Mouse (Mus musculus) liver, postnatal 0 days (tissue): ENCODE results near the gene AI837181. TPM values are rescaled to one million over a fixed set of nuclear protein-coding genes. Genes with fewer than 3 reads are reported as not detected.
A peak's percentile ranks its signal among the peaks of the same experiment; 100 is the strongest.

Experiments
- ATAC-seq: fragments of 200-750 bp; cut with Nextera tagmentation; 2 replicates; pipeline ENCODE4 v1.8.0; 2017; ENCODE audit warnings: mild to moderate bottlenecking, moderate library complexity
- DNase-seq: peaks from one replicate; pipeline ENCODE4 v3.0.0-alpha.2; 2016
- H3K27ac ChIP-seq: fragments of 300-500 bp; sonication (generic); 2 replicates; pipeline ENCODE4 v1.5.1; 2014; ENCODE audit warnings: antibody characterized with exemption, moderate library complexity, mild to moderate bottlenecking, low read depth
- H3K27me3 ChIP-seq: fragments of 300-500 bp; sonication (generic); 2 replicates; pipeline ENCODE4 v1.6.1; 2014; ENCODE audit warnings: low read length, control low read depth, mixed read lengths; ENCODE audit not compliant: insufficient read depth
- H3K36me3 ChIP-seq: fragments of 300-500 bp; sonication (generic); replicated peaks from 2 replicates; pipeline ENCODE4 v1.6.1; 2014; ENCODE audit warnings: mild to moderate bottlenecking, control low read depth, low read length, moderate library complexity, mixed read lengths; ENCODE audit not compliant: insufficient read depth
- H3K4me1 ChIP-seq: fragments of 300-500 bp; sonication (generic); 2 replicates; pipeline ENCODE4 v1.6.1; 2014; ENCODE audit warnings: antibody characterized with exemption, mild to moderate bottlenecking, control low read depth; ENCODE audit not compliant: insufficient read depth
- H3K4me2 ChIP-seq: fragments of 300-500 bp; sonication (generic); 2 replicates; pipeline ENCODE4 v1.6.1; 2014; ENCODE audit warnings: low read depth, mild to moderate bottlenecking, low read length, moderate library complexity, mixed read lengths
- H3K4me3 ChIP-seq: fragments of 300-500 bp; sonication (generic); 2 replicates; pipeline ENCODE4 v1.5.1; 2014; ENCODE audit warnings: low read depth, low read length
- H3K9ac ChIP-seq: fragments of 300-500 bp; sonication (generic); replicated peaks from 2 replicates; pipeline ENCODE4 v1.6.1; 2014; ENCODE audit warnings: mild to moderate bottlenecking, moderate library complexity
- H3K9me3 ChIP-seq: fragments of 300-500 bp; sonication (generic); 2 replicates; pipeline ENCODE4 v1.6.1; 2016; ENCODE audit warnings: mild to moderate bottlenecking, control low read depth, low read length, mixed read lengths
- CTCF ChIP-seq: sonication (generic); IDR thresholded peaks from 2 replicates; pipeline ENCODE4 v1.5.1; 2016; ENCODE audit warnings: antibody characterized with exemption, low read depth
- EP300 ChIP-seq: IDR thresholded peaks from 2 replicates; pipeline ENCODE4 v1.6.1; 2016; ENCODE audit warnings: antibody characterized with exemption, low read depth, mild to moderate bottlenecking
- WGBS: fragments of 180-500 bp; shearing (Covaris S2); extraction: QIAGEN DNeasy Blood & Tissue Kit; methylation state at CpG from one replicate; pipeline ENCODE4 v1.1.7; 2014; ENCODE audit not compliant: insufficient replicate concordance; 5-methylcytosine and 5-hydroxymethylcytosine counted together
- polyA plus RNA-seq: library from polyadenylated mRNA; unstranded; fragments of >200 nt; fragmentation: Nextera tagmentation; extraction: Ambion mirVana; gene quantifications from 2 replicates; pipeline ENCODE4 v1.2.1, GENCODE M21; 2015

Gene AI837181
- polyA plus RNA-seq, 1 experiment from 2014 or later = 15.8 TPM

DNA sequence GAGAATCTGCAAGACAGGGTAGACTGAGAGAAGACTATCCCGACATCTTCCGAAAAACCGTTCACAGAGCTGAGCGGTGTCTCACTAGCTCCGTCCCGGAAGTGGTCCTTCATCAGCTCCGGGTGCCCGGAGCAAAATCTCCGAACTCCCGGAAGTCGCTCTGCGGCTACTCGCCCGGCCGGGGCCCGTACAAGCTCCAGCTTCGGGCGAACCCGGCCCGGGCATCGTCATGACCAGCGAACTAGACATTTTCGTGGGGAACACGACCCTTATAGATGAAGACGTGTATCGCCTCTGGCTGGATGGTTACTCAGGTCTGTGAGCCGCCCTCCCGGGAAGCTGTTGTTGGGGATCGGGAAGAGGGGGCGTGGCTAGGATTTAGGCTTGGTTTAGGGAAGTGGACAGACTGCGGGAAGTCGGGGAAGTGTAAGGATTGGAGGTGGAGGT lies 35.5 kb downstream of the AI837181 start, which contains the start of gene Fibp:
Fibp (plus strand) TSS at position 151 of the 447 bp plus-strand sequence.
- Histone ChIP-seq H3K27ac (peak within 1 kb of the TSS; percentile 67), H3K36me3 (peaks cover 28% of the 10 kb centered on the region), H3K9me3 (no peaks in the 10 kb centered on the region), H3K9ac (peak within 1 kb of the TSS; percentile 84), H3K4me2 (peak within 1 kb of the TSS; percentile 96), H3K4me1 (peaks cover 34% of the 10 kb centered on the region), H3K27me3 (0 out of 2 replicates have a peak, but pooled peaks cover 8% of the 10 kb centered on the region), H3K4me3 (peak within 1 kb of the TSS; percentile 84)
- ATAC-seq = peak; percentile 82
- under 1% methylated on average over 32 of the region's 32 CpGs for WGBS
- no peak for TF ChIP-seq CTCF
- TF ChIP-seq EP300 = no peak
- DNase-seq = peak; percentile 92

DNA sequence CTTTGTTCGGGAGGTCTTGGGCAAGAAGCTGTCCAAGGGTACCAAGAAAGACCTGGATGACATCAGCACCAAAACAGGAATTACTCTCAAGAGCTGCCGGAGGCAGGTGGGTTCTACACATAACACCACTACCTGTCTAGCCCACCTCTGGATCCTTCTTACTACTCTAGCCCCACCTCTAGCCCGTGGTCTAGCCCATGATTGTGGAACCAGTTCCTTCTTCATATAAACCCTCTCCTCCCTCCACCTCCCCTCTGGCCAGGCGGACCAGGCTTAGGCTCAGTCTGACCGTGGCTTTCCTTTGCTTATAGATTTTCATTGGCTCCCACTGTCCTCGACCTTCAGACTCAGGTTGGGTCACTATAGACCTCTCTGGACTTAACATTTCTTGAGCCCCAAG lies 36.5 kb downstream of the AI837181 start:
- H3K36me3 ChIP-seq = peaks cover 36% of the 10 kb centered on the region
- TF ChIP-seq CTCF (no peak), EP300 (no peak)
- H3K4me1 ChIP-seq = peaks cover 29% of the 10 kb centered on the region
- peak overlapping the region; percentile 96 for H3K4me2 ChIP-seq
- DNase-seq = no peak
- no peaks in the 10 kb centered on the region for H3K9me3 ChIP-seq
- 86% methylated on average over 6 of the region's 6 CpGs for WGBS
- no peak for ATAC-seq
- peak overlapping the region; percentile 84 for H3K9ac ChIP-seq
- H3K27ac ChIP-seq = no peak overlapping the region
- 0 out of 2 replicates have a peak overlapping the region, but pooled peaks have one; percentile 84 for H3K4me3 ChIP-seq
- 0 out of 2 replicates have a peak, but pooled peaks cover 4% of the 10 kb centered on the region for H3K27me3 ChIP-seq

DNA sequence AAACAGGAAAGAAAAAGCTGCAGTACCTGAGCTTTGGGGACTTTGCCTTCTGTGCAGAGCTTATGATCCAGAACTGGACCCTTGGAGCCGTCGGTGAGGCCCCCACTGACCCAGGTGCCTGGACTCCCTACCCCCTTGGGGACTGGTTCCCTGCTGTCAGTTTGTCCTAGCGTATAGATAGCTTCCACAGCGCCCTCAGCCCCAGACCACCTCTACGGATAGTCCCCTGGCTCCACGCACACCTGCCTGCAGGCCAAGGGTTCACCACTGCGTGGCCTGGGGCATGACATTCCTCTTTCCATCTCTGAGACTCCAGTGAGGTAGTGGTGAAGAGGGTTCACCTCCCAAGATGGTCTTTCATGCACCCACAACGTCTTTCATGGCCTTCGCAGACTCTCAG lies 38.3 kb downstream of the AI837181 start:
- H3K9me3 ChIP-seq = no peaks in the 10 kb centered on the region
- no peak overlapping the region for H3K27ac ChIP-seq
- H3K27me3 ChIP-seq = 0 out of 2 replicates have a peak, but pooled peaks cover 4% of the 10 kb centered on the region
- H3K9ac ChIP-seq = no peak overlapping the region
- H3K4me3 ChIP-seq = no peak overlapping the region
- ATAC-seq = no peak
- H3K4me2 ChIP-seq = no peak overlapping the region
- no peak for DNase-seq
- peaks cover 37% of the 10 kb centered on the region for H3K36me3 ChIP-seq
- 87% methylated on average over 9 of the region's 9 CpGs for WGBS
- H3K4me1 ChIP-seq = peaks cover 13% of the 10 kb centered on the region
- no peak for TF ChIP-seq CTCF
- TF ChIP-seq EP300 = no peak

DNA sequence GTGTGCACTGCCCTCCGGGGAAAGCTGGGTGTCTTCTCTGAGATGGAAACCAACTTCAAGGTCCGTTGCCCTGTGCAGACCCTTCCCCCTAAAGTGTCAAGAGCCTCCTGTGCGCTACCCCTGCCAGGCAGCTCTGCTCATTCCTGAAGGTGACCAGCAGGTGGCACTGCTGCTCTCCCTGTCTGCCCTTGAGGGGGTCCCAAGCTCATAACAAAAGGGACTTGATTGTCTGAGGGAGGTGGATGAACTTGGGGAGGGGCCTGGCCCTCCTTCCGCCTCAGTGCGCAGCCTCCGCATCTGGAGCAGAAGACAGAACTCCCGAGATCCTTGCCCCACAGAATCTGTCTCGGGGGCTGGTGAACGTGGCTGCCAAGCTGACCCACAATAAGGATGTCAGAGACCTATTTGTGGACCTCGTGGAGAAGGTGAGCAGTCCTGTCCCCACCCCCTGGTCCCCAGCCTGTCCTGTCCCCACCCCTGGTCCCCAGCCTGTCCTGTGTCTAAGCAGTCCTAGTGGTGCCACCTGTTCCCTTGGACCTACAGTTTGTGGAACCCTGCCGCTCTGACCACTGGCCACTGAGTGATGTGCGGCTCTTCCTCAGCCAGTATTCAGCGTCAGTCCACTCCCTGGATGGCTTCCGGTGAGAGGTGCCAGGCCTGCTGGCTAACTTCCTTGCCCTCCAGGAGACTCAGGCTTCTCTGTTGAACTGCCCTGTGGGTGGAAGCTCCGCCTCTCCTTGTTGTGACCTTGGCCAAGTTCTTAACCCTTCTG lies 39.0 kb downstream of the AI837181 start:
- H3K27ac ChIP-seq = no peak overlapping the region
- no peaks in the 10 kb centered on the region for H3K27me3 ChIP-seq
- H3K4me1 ChIP-seq = peaks cover 12% of the 10 kb centered on the region
- no peak for ATAC-seq
- H3K9me3 ChIP-seq = no peaks in the 10 kb centered on the region
- H3K4me3 ChIP-seq = no peak overlapping the region
- TF ChIP-seq CTCF = peak; percentile 87
- TF ChIP-seq EP300 = no peak
- peaks cover 37% of the 10 kb centered on the region for H3K36me3 ChIP-seq
- peak; percentile 59 for DNase-seq
- 69% methylated on average over 15 of the region's 15 CpGs for WGBS
- H3K4me2 ChIP-seq = no peak overlapping the region
- H3K9ac ChIP-seq = no peak overlapping the region

DNA sequence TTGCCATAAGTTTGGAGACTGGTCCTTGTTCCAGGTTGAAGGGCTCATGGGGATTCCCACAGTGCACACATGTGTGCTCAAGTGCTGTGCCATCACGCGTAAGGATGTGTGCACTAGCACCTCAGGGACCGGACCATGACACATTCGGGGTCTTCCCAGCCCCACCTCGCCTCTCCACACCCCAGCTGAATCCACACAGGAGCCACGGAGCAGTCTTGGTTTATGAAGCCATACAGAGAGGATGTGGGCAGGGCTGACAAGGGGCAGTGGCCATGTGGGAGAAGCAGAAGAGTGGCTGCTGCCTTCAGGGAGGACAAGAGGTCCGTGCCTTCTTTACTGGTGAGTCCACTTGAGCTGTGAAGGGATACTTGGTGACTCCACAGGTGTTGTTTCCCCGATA lies 40.1 kb downstream of the AI837181 start:
- Histone ChIP-seq H3K4me1 (peaks cover 9% of the 10 kb centered on the region), H3K4me3 (no peak overlapping the region), H3K27me3 (no peaks in the 10 kb centered on the region), H3K4me2 (no peak overlapping the region), H3K9me3 (no peaks in the 10 kb centered on the region), H3K36me3 (peaks cover 37% of the 10 kb centered on the region), H3K9ac (no peak overlapping the region), H3K27ac (no peak overlapping the region)
- TF ChIP-seq EP300 (no peak), CTCF (no peak)
- no peak for ATAC-seq
- no peak for DNase-seq
- 83% methylated on average over 8 of the region's 8 CpGs for WGBS

DNA sequence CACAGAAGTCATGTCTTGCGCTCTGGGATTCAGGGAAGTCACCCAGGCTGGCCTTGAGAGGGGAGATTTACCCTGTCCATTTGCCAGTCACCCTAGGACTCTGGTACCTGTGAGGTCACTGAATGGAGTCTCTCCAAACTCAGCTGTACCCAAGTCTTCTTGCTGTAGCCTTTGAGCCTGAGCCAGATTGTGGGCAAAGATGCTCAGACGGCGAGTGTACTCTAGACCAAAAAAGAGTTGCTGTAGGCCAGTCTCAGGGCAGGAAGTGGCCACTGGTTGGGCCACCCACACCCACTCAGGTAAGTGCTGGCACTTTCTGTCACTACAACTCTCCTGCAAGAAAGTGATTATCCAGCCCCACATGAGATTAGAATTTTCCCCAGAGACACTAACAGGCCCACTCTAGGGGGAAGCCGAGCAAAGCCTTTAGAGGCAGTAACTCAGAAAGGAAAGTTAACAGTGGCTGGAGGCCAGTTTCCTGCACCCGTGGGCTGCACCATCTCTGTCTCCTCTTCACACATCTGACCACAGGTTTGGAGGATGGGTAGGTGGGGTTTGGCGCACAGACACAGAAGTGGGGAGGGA lies 42.1 kb downstream of the AI837181 start:
- WGBS = 70% methylated on average over 6 of the region's 6 CpGs
- Histone ChIP-seq H3K36me3 (peaks cover 33% of the 10 kb centered on the region), H3K4me3 (no peak overlapping the region), H3K9ac (no peak overlapping the region), H3K9me3 (no peaks in the 10 kb centered on the region), H3K27ac (no peak overlapping the region), H3K4me1 (no peaks in the 10 kb centered on the region), H3K4me2 (no peak overlapping the region), H3K27me3 (no peaks in the 10 kb centered on the region)
- ATAC-seq (no peak), DNase-seq (no peak)
- TF ChIP-seq CTCF = no peak
- no peak for TF ChIP-seq EP300
